Mouse (Mus musculus) layer of hippocampus, postnatal 14 days (tissue): Measurements from ENCODE around the gene Olfr346. TPM values are rescaled to one million over a fixed set of nuclear protein-coding genes. Genes with fewer than 3 reads are reported as not detected.

ENCODE experiments used
- DNase-seq, 2 experiments: peaks; one replicate each; pipeline ENCODE4 v3.0.0; 2021 to 2022; ENCODE audit warnings: low spot score in 2 of 2, mixed read lengths in 1 of 2
- long read RNA-seq, 2 experiments: library from polyadenylated mRNA; stranded (forward); transcript quantifications; one replicate each; pipeline ENCODE4 v2.0.0; 2021
- total RNA-seq, 2 experiments: library from RNA; stranded (reverse); gene quantifications; 2 replicates each; pipeline ENCODE4 v1.2.3; 2021

Olfr346 gene
- not detected for total RNA-seq
- long read RNA-seq, experiment 1 = 0 reads
- long read RNA-seq, experiment 2 = 0 reads

GRCm38 (mm10) chr2:36685488-36685887, at the start of gene Olfr346:
Olfr346 (plus strand) TSS chr2:36685788.
- no peak for DNase-seq

GRCm38 (mm10) chr2:36639741-36640140, 45.8 kb upstream of the Olfr346 start, which contains the start of gene Olfr345:
Olfr345 (plus strand) TSS chr2:36640041.
- no peak for DNase-seq

DNA sequence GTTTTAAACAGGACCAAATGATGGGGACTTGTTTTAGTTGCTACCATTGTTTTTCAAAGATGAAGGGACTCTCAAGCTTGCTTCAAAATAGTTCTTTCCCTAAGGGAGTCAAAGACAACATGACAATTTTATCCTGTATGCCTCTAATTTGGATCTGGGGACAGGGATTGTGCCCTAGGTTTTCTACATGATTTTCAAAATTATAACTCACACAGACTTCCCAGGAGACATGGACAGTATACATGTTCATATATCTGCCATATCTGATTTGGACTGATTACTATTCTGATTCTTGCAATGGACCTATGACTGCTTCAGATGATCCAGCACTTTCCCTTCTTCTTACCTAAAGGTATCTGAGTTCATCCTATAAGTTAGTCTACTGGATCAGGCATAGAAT, 46.0 kb downstream of the Olfr346 start, which contains the start of gene Olfr347:
Gene Olfr347, plus strand, starts transcription at position 301 of the 400 bp plus-strand sequence.
- no peak for DNase-seq

DNA sequence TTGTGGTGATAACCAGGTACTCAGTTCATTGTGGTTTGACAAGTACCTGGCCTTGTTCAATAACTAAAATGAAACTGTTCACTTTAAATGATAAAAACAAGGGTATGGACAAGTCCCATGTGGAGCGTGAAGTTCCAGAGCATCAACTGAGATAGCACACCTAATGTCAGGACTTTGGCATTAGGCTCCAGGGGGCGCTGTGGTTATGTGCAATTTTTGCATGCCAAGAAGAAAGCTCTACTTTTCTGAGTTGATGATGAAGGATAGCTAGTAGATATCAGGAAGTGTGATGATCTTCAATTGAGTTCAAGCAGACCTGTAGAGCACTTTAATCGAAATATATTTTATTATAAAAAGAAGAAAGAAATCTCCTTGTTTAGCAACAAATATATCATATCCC, 50.6 kb downstream of the Olfr346 start:
- DNase-seq = no peak

Other genes with a start within 250 kb of the Olfr346 start
- gene Olfr340, start 233.2 kb upstream of the Olfr346 start, total RNA-seq = not detected
- gene Olfr341, start 203.3 kb upstream of the Olfr346 start, total RNA-seq = not detected
- not detected for gene Olfr342, start 160.8 kb upstream of the Olfr346 start, total RNA-seq
- gene Olfr344, start 119.1 kb upstream of the Olfr346 start, total RNA-seq = under 1 TPM; 0.05 to 0.07 TPM
- gene Olfr345, start 45.7 kb upstream of the Olfr346 start, total RNA-seq = not detected
- not detected for gene Olfr347, start 46.1 kb downstream of the Olfr346 start, total RNA-seq
- gene Olfr348, start 98.5 kb downstream of the Olfr346 start, total RNA-seq = not detected
- not detected for gene Olfr50, start 104.8 kb downstream of the Olfr346 start, total RNA-seq
- gene Olfr3, start 131.2 kb downstream of the Olfr346 start, total RNA-seq = not detected
- gene Olfr350, start 160.5 kb downstream of the Olfr346 start, total RNA-seq = not detected
- under 1 TPM; 0.12 TPM for gene Olfr351, start 176.9 kb downstream of the Olfr346 start, total RNA-seq
- gene Olfr352, start 182.7 kb downstream of the Olfr346 start, total RNA-seq = not detected
- not detected for gene Olfr353, start 207.1 kb downstream of the Olfr346 start, total RNA-seq
- not detected for gene Olfr354, start 219.9 kb downstream of the Olfr346 start, total RNA-seq
- not detected for gene Olfr355, start 243.1 kb downstream of the Olfr346 start, total RNA-seq